Mouse (Mus musculus) embryonic fibroblast, embryonic 13.5 days (primary cell): ENCODE results near the gene Usp39. TPM values are rescaled to one million over a fixed set of nuclear protein-coding genes. Genes with fewer than 3 reads are reported as not detected.

ENCODE experiments used
- H3K27ac ChIP-seq: 2 replicates; pipeline ENCODE4 v1.5.1; 2012; ENCODE audit warnings: low read length, control low read depth, inconsistent platforms; ENCODE audit not compliant: insufficient read depth
- H3K4me1 ChIP-seq: 2 replicates; pipeline ENCODE4 v1.6.1; 2011; ENCODE audit warnings: low read length; ENCODE audit not compliant: control insufficient read depth, insufficient read depth
- H3K4me3 ChIP-seq: 2 replicates; pipeline ENCODE4 v1.5.1; 2011; ENCODE audit warnings: mild to moderate bottlenecking, control low read depth, low read length; ENCODE audit not compliant: insufficient read depth
- CTCF ChIP-seq: IDR thresholded peaks from 2 replicates; pipeline ENCODE4 v1.5.1; 2011; ENCODE audit warnings: mild to moderate bottlenecking, control low read depth, low read length, moderate library complexity, borderline replicate concordance; ENCODE audit not compliant: insufficient read depth
- POLR2A ChIP-seq: IDR thresholded peaks from 2 replicates; pipeline ENCODE4 v1.6.1; 2011; ENCODE audit warnings: low read depth, mild to moderate bottlenecking, control low read depth, low read length, moderate library complexity
- polyA plus RNA-seq: library from polyadenylated mRNA; stranded (reverse); fragments of >200 nt; gene quantifications from 2 replicates; pipeline ENCODE4 v1.2.4, GENCODE M21; 2011; ENCODE audit warnings: low read depth; ENCODE audit not compliant: missing spikeins, insufficient read length

Usp39 gene
- polyA plus RNA-seq, 1 experiment = 73.5 TPM

DNA sequence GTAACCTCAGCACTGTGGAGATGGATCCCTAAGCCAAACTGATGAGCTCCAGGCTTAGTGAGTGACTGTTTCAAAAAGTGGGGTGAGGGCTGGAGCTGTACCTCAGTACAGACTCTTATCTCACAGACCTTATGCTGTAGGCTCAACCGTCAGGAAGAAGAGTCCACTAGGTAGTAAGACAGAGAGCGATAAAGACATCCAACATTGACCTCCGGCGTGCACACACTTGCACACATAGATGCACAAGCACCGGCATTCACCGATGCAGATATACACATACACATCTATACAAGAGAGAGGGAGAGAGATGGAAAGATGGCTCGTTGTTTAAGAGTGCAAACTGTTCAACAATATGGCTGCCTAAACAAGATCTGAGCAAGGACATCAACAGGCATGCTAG, 39.0 kb upstream of the Usp39 start:
- no peak overlapping the region for H3K27ac ChIP-seq
- H3K4me3 ChIP-seq = no peak overlapping the region
- TF ChIP-seq CTCF (no peak), POLR2A (no peak)
- no peaks in the 10 kb centered on the region for H3K4me1 ChIP-seq

DNA sequence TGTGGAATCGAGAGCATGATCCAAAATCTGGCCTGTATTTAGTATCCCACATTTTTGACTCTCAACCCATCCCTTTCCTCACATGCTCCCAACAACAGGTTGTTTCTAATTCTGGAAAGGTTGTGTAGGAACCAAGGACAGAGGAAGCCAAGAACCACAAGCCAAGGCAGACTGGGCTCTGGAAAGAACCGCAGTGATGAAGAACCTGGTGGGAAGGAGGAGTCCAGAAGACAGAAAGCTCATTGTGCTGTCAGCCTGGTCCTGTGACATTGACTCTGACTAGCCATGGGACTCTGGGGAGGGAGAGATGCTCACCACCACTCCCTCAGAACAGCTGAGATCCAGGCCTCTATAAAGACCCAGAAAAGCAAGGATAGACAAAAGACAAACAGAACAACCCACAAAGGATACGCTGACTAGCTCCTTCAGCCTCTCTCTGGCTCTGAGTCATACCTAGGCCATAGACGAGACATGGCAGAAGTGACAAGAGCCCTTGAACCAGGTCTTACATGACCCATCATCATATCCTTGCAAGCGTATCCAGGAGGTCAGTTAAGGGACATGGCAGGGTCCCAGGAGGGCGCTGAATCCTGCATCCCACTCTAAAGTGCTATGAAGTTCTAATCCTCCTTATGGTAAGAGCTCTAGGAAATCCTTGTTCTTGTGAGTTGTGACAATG, 38.3 kb upstream of the Usp39 start:
- H3K4me1 ChIP-seq = no peaks in the 10 kb centered on the region
- H3K4me3 ChIP-seq = no peak overlapping the region
- no peak for TF ChIP-seq CTCF
- TF ChIP-seq POLR2A = no peak
- H3K27ac ChIP-seq = no peak overlapping the region

DNA sequence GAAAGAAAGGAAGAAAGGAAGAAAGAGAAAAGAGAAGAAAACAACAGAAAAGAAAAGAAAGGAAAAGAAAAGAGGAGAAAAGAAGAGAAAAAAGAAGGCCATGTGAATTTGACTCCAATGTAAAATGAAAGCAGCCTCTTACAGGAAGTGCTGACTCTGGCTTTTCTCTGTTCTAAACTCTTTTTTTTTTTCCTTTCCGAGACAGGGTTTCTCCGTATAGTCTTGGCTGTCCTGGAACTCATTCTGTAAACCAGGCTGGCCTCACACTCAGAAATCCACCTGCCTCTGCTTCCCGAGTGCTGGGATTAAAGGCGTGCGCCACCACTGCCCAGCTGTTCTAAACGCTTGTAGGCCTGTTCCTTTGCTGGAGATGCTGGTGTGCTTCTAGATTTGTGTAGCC, 37.5 kb upstream of the Usp39 start:
- Histone ChIP-seq H3K4me1 (no peaks in the 10 kb centered on the region), H3K4me3 (no peak overlapping the region), H3K27ac (no peak overlapping the region)
- TF ChIP-seq POLR2A = no peak
- TF ChIP-seq CTCF = no peak

DNA sequence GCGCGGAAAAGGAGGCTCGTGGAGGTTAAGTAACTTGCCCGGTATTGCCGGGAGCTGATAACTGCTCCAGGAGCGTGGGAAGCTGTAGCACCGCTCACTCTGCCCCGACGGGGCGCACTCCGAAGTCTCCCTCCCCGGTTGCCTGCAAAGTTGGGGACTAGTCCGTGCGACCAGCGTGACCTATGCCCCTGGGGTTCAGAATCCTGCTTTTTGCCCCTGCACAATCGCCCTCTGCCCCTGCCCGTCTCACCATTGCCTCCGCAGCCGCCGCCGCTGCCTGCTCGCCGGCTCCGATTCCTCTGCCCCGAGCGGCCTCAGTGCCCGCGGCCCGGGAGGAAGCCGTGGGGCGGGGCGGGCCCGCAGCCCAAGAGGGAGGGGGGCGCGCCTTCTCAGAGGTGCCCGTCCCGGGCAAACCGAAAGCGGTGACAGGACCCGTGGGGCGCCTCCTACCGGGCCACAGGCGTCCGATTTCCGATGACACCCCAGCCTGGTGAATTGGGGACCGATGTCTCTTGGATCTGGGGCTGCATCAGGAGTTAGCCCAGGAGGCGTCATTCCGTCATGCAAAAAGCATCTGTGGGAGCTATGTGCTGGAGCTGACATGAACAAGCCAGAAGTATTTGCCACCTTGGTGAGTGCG, 35.3 kb upstream of the Usp39 start, which contains the start of gene Vamp5:
Gene Vamp5 (minus strand): TSS at position 338 of the 640 bp plus-strand sequence.
- Histone ChIP-seq H3K4me3 (peak within 1 kb of the TSS; percentile 40), H3K4me1 (no peaks in the 10 kb centered on the region), H3K27ac (peak within 1 kb of the TSS; percentile 38)
- TF ChIP-seq POLR2A (peak; percentile 53), CTCF (no peak)

DNA sequence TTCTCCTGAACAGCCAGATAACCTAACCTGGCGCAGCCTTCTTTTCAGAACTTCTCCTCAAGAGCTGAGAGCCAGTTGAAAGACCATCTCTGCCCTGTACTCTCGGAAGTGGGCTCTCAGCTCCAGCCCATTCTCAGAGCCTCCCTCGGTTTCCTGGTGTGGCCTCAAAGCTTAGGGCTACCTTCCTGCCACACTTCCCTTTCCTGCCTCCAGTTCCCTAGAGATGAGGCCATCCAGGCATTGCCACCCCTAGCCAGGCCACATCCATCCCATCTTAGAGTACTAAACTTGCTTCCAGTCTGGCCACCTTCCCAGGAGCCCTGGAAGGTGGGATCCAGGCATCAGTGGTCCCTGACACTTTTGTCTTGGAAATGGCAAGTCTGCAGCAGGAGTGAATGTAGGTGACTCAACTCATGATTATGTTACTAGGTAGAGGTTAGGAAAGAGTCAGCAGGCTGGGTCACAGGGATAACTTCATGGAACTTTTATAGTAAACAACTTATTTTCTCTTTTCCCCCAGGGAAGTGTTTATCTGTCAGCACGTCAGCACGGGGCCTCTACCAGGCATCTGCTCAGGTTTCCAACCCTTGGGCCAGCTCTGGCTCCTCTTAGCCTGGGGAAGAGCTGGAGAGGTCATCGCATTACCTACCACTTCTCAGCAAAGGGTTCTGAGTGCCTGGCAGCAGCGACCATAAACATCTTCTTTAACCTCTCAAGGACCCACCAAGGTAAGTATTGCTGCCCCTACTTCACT, 34.6 kb upstream of the Usp39 start:
- peak overlapping the region; percentile 38 for H3K27ac ChIP-seq
- no peaks in the 10 kb centered on the region for H3K4me1 ChIP-seq
- no peak for TF ChIP-seq CTCF
- no peak for TF ChIP-seq POLR2A
- peak overlapping the region; percentile 40 for H3K4me3 ChIP-seq

DNA sequence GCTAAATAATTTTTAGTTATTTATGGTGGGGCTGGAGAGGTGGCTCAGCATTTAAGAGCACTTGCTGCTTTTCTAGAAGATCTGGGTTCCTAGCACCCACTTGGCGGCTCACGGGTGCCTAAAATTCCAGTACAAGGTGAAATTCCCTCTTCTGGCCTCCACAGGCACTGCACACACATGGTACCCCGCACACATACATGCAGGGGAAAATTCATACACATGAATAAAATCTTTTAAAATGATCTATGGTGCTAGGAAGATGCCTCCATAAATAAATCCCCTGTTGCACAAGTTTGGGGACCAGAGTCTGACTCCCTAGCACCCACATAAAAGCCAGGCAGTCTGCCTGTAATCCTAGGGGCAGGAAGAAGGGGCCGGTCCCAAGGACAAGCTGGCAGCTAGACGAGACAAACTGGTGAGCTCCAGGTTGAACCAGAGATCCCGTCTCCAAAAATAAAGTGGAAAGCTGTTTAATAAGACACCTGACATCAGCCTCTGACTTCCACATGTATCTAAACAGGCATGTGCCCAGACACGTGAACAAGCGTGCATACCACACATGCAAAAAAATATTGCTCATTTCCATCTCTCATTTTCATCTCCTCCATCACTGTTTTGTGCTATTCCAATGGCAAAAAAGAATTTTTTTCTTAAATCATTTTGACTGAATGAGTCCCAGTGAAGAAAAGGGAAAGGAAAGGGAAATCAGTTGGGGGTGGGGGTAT, 33.7 kb upstream of the Usp39 start:
- TF ChIP-seq CTCF (no peak), POLR2A (no peak)
- Histone ChIP-seq H3K27ac (no peak overlapping the region), H3K4me1 (no peaks in the 10 kb centered on the region), H3K4me3 (no peak overlapping the region)

DNA sequence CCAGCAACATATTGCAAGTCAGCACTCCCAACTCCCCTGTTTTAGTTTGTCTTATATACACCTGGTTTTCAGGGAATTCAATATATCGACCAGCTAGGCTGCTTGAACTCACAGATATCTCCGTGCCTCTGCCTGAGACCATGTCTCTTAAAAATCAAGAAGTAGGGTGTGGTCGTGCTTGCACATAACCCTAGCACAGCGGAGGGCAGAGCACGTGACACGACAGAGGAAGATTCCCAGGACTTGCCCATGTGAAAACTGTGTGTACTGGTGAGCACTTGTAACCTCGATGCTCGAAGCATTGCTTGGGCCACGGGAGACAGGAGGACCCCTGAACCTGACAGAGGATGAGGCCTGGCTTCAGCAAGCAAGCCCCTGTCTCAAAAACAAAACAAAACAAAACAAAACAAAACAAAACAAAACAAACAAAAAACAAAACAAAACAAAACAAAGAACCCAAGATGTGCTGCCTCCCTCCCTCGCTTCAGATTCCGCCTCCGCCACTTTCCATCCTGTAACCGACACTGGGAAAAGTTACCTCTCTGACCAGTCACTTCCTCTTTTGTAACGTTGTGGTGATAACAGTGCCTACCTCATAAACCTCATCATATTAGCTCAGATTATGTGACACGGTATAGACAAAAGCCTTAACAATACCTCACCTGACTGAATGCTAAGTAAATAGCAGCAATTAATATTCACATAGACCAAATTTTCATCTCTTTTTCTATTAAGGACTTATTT, 30.0 kb upstream of the Usp39 start:
- no peak for TF ChIP-seq CTCF
- TF ChIP-seq POLR2A = no peak
- H3K4me1 ChIP-seq = peaks cover 10% of the 10 kb centered on the region; the same call in 1 of the 2 replicates
- no peak overlapping the region for H3K4me3 ChIP-seq
- H3K27ac ChIP-seq = no peak overlapping the region

DNA sequence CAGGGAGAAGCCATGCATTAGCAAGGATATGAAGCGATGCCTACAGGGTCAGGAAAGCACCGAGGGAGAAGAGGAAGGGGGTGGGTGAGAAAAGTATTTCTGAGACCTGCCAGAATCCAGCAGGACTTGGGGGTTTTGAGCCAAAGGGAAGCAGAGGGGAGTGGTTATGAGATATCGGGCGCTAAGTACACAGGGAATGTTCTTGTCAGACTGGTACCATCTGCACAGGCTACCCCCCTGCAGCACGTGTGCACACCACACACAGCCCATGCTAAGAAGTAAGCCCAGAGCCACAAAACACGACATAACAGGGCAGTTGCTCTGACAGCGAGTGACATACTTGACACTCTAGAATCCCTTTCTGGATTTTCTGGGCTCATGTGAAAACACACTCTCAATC, 29.2 kb upstream of the Usp39 start:
- Histone ChIP-seq H3K27ac (no peak overlapping the region), H3K4me1 (peaks cover 10% of the 10 kb centered on the region; the same call in 1 of the 2 replicates), H3K4me3 (no peak overlapping the region)
- TF ChIP-seq CTCF = no peak
- TF ChIP-seq POLR2A = no peak

DNA sequence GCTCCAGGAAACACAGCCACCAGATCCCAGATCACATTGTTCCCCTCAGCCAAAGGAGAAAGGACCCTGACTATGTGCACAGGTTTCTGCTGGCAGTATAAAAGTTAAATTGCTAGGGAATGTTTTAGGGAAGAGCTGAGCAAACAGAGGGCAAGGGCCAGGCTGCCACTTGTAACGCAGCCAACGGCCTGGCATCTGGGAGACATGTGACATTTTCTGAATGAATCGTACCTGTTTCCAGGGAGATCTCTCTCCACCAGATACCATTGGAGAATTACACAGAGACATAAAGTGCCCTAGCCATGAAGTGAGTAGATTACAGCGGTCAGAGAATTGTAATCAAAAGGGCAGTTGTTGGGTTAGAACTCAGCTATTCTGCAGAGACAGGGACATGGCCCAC, 28.2 kb upstream of the Usp39 start:
- H3K27ac ChIP-seq = peak overlapping the region; percentile 29; the same call in 1 of the 2 replicates
- TF ChIP-seq POLR2A (no peak), CTCF (no peak)
- no peak overlapping the region for H3K4me3 ChIP-seq
- peaks cover 10% of the 10 kb centered on the region; the same call in 1 of the 2 replicates for H3K4me1 ChIP-seq
